Mouse (Mus musculus): ENCODE results near the gene Mboat2. TPM values are rescaled to one million over a fixed set of nuclear protein-coding genes. Genes with fewer than 3 reads are reported as not detected.

The Mboat2 gene
- 1 to 10 TPM; 1.9 to 3.7 TPM for total RNA-seq (2021)
- long read RNA-seq, experiment 1, result 0 reads
- long read RNA-seq, experiment 2, partial matches to known transcripts, result 0 of 2 reads
- long read RNA-seq, experiment 2, other reads (novel, unspliced or antisense), result 1 of 2 reads

DNA sequence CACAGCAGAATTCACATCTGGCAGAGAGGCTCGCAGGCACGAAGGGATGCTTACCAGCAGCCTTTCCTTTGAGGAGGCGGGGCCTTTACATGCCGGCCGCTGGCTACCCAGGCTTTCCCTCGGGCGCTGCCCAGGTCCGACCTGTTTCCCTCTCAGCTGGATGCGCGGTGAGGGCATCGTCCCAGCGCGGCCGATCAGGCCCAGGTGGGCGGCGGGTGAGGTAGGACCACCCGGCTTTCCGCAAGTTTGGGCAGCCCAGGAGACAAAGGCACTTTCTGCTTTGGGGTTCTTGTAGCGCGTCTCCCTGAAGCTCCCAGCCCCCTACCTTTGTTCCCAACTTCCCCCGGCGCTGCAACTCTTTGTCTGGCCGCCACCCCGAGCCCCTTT lies at the start of gene Mboat2:
TSS of gene Mboat2 (plus strand) at position 114 of the 387 bp plus-strand sequence.
- no peak for DNase-seq

DNA sequence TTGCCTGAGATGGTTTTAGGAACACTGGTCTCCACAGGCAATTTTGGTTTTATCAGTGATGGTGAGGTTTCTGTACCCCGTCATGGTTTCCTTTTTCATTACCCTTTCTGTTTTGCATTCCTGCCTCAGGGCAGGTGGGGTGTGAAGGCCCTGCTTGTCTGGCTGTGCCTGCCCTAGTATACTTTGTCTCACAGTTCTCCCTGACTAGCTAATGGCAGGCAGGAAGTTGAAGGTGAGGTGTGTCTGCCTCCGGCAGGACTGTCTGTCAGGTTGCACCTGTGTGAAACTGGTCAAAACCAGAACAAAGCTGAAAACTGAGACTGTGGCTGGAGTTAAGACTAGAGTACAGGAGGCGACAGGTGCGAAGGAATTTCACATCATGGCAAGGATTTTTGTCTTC lies 46.9 kb upstream of the Mboat2 start:
- DNase-seq, result no peak

GRCm38 (mm10) chr12:24785882-24786281 lies 44.8 kb upstream of the Mboat2 start:
- DNase-seq, result no peak

- no peak for DNase-seq
Observed at GRCm38 (mm10) chr12:24786316-24786715, 44.4 kb upstream of the Mboat2 start.

- DNase-seq, result no peak
Observed at GRCm38 (mm10) chr12:24789659-24790058, 41.0 kb upstream of the Mboat2 start.

GRCm38 (mm10) chr12:24811230-24811629 lies 19.4 kb upstream of the Mboat2 start:
- DNase-seq, result no peak

- no peak for DNase-seq
Observed at GRCm38 (mm10) chr12:24811906-24812305, 18.8 kb upstream of the Mboat2 start.

- DNase-seq, result no peak
Observed at GRCm38 (mm10) chr12:24822831-24823230, 7.8 kb upstream of the Mboat2 start.

DNA sequence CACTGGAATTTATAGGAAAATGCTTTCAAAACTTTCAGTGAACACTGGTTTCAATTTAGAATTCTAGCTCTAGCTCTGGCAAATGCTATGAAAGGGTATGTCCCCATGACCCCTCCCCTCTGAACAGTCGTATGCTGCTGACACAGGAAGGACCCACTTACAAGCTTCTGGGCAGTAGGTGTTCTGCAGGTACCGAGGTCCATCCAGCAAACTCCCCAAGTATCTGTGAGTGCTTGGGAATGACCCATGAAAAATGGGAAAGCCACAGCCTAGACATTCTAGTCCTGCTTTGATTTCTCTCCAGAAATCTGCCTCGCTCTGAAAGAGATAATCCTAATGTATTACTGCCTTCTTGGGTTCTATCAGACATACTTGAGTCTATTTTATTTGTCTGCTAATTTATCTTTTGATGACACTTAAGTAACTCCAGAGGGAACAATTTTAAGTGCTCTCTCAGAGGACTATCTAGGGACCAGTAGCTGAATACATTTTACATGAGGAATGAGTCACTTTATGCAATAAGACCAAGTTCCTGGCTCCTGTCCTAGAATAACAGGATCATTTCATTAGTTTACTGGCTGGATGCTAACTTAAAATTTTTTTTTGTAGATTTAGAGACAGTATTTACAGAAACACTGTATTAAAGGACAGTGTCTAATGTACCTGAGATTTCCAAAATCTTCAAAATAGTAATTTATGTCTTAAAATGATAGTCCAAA lies 6.9 kb upstream of the Mboat2 start:
- DNase-seq, result no peak

DNA sequence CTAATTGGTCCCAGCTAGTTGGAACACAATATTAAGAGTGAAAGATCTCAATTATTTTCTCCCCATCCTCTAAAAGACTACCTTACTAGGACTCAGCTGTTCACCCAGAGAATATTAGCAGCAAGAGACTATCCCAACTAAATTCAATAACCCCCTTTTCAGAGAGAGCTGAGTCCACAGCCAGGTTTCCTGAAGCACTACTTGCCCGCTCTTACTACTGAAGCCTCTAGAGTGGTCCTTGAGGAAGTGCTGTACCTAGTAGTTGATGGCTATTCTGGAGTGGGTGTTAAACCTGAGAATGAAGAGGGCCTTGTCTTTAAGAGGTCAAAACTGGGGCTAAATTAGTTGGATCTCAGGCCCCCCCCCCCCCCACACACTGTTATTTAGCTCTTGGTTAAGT lies 593 bp upstream of the Mboat2 start:
- no peak for DNase-seq

DNA sequence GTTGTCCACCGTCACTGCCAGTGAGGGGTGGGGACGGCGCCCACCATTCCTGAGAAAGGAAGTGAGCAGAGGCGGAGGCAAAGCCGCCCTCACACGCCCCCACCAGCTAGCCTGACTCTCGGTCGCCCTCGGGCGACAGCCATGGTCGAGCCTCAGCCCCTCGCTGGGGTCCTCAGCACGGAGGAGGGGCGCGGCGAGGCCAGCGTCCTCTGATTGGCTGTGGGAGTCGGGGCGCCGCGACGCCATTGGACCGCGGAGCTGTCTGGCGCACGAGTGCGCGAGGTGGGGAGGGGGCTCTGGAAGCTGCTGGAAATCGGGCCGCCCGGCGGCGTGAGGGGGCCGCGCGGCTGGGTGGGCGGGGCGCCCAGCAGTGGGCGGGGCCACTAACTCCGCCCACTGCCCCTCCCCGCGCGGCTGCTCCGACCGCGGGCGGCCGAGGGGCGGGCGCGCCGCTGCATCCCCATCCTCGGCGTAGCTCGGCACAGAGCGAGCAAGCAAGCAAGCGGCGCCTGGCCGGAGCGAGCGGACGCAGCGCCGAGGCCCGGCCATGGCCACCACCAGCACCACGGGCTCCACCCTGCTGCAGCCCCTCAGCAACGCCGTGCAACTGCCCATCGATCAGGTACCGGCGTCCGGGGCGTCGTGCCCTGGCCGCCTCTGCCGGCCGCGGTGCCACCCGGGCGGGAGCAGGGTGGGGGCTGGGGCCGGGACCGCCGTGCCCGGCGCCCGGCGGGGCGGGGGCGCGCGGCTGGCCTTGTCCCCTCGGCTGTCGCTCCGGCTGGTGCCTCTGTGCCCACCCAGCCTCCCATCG lies 679 bp downstream of the Mboat2 start:
- peak; percentile 84 for DNase-seq

- no peak for DNase-seq
Observed at GRCm38 (mm10) chr12:24831964-24832427, 1.3 kb downstream of the Mboat2 start.

DNA sequence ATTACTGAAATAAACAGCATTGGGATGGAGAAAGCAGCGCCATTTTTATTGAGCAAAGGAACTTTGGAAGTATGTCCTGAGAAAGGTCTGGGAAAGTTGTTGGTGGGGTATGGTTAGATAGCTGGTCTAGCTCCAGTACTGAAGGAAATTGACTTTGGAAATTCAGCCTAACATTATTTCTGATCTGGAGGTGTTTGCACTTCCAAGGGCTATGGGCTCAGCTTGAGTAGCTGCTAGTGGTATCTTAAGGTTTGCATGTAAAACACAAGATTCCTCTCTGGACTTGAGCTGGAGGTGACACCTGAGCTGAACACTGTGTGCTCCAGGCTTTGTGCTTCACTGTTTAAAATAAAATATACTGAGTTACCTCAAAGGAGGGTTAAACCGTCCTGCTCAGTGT lies 1.8 kb downstream of the Mboat2 start:
- DNase-seq, result no peak

DNA sequence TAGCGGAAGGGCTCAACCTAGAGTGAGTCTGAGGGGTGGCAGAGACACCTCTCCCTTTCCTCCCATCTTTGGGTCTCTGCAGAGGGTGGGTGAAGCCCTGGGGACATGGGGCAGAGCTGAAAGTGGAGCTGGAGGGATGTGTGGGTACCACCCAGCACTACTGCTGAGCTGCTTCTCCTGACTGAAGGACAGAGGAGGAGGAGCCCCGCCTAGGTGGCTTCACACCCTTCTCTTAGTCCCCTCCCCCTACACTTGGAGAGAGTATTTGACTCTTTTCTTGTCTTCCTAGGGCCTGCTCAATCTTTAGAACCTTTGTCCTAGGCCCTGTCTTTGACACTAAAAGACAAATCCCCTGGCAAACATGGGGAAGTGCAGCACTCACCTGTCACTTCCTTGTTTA lies 7.3 kb downstream of the Mboat2 start:
- no peak for DNase-seq

- no peak for DNase-seq
Observed at GRCm38 (mm10) chr12:24841115-24841879, 10.6 kb downstream of the Mboat2 start.

DNA sequence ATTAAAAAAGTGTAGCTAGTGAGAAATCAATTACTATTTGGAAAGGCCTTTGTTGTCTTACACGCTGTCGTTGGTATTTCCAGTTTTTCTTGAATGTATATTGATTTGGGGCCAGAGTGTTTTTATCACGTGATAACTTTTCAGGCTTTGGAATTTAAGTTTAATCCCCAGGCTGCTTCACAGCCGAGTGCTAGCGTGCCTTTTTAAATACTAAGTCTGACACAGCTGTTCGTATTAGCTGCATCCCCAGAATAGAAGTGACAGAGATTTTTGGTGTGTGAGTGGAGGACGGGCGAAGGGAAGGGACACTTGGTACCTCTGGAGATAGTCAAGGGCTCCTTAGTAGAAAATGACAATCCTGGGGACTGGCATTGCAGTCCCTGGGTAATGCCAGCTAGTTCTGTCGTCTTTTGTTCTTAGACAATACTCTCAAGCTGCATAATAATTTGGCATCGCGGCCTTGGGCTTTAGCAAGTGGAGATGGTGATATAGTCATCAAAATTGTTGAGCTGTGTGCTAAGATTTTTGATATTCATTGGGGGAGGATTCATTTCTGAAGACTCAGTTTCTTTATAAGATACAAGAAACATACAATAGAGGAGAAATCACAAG lies 11.7 kb downstream of the Mboat2 start:
- no peak for DNase-seq

GRCm38 (mm10) chr12:24843395-24844072 lies 12.9 kb downstream of the Mboat2 start:
- DNase-seq, result no peak

GRCm38 (mm10) chr12:24845344-24845743 lies 14.7 kb downstream of the Mboat2 start:
- no peak for DNase-seq

DNA sequence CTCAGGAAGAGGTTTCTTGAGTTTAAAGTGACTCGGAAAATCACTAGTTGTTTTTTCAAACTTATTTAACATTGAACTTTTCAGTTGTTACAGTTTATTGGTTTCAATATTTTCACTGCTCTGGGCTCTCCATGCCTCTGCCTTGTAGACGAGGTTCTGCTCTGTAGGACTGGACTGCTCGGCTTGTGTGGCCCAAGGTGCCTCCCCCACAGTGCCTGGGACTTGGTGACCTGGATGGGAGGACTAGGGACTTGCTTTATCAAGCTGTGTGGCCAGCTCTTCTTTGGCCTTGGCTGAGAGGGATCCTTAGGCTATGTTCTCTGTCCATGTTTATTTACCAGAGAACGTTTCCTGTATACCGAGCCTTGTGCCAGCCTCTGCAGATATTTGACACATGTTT lies 17.4 kb downstream of the Mboat2 start:
- DNase-seq, result no peak

GRCm38 (mm10) chr12:24857354-24857753 lies 26.7 kb downstream of the Mboat2 start:
- DNase-seq, result no peak

DNA sequence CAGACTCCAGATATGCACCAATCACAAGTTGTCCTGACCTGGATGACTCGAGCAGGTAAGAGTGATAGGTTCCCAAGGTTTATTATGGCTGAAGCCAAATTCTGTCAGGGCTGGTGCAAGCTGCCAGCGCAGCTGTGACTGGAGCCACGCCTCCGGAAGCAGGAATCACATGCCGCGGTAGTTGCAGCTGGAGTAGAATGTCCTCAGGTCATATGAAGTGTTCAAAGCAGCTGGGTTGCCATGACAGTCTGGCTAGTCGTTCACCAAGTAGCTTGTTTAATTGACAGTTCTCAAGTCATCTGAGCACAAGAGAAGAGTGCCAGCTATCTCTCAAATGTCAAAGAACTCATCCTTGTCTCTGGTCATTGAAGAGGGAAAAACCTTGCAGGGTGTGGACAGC lies 28.7 kb downstream of the Mboat2 start:
- no peak for DNase-seq

GRCm38 (mm10) chr12:24860436-24860835 lies 29.8 kb downstream of the Mboat2 start:
- DNase-seq, result no peak
